Mouse (Mus musculus) kidney, adult 2 months (tissue): ENCODE measurements around the gene Cpsf3. TPM values are rescaled to one million over a fixed set of nuclear protein-coding genes. Genes with fewer than 3 reads are reported as not detected.
A peak's percentile ranks its signal among the peaks of the same experiment; 100 is the strongest.

ENCODE experiments used
- DNase-seq: peaks from one replicate; pipeline ENCODE4 v3.0.0; 2021
- H3K27ac ChIP-seq: fragments of 200-500 bp; 2 replicates; pipeline ENCODE4 v1.5.1; 2012; ENCODE audit warnings: low read depth, low read length, control low read depth, inconsistent platforms; ENCODE audit not compliant: insufficient read depth
- H3K27me3 ChIP-seq: fragments of 200-500 bp; replicated peaks from 2 replicates; pipeline ENCODE4 v1.6.1; 2012; ENCODE audit warnings: mild to moderate bottlenecking, moderate library complexity, low read length, inconsistent platforms; ENCODE audit not compliant: control insufficient read depth, insufficient read depth
- H3K36me3 ChIP-seq: fragments of 200-500 bp; 2 replicates; pipeline ENCODE4 v1.6.1; 2012; ENCODE audit warnings: mild to moderate bottlenecking, moderate library complexity, low read length, inconsistent platforms; ENCODE audit not compliant: control insufficient read depth, insufficient read depth
- H3K4me1 ChIP-seq: fragments of 200-500 bp; 2 replicates; pipeline ENCODE4 v1.6.1; 2011; ENCODE audit warnings: low read length; ENCODE audit not compliant: control insufficient read depth, insufficient read depth
- H3K4me3 ChIP-seq: fragments of 200-500 bp; 2 replicates; pipeline ENCODE4 v1.5.1; 2011; ENCODE audit warnings: mild to moderate bottlenecking, low read depth, low read length, control low read depth; ENCODE audit not compliant: insufficient read depth
- CTCF ChIP-seq: fragments of 200-500 bp; conservative IDR thresholded peaks from 2 replicates; pipeline ENCODE4 v1.5.1; 2011; ENCODE audit warnings: low read depth, mild to moderate bottlenecking, control low read depth, low read length, moderate library complexity, mixed read lengths; ENCODE audit not compliant: insufficient read depth, insufficient read length
- POLR2A ChIP-seq: fragments of 200-500 bp; IDR thresholded peaks from one replicate; pipeline ENCODE4 v1.6.1; 2011; ENCODE audit warnings: low read depth, low read length, control low read depth
- WGBS: fragments of 180-500 bp; shearing (Covaris S2); methylation state at CpG from one replicate; pipeline ENCODE4 v1.1.7; 2018; 5-methylcytosine and 5-hydroxymethylcytosine counted together
- polyA plus RNA-seq: library from polyadenylated mRNA; depleted of rRNA; stranded (reverse); fragments of >200 nt; gene quantifications from 2 replicates; pipeline ENCODE4 v1.2.3, GENCODE M21; 2012

Cpsf3 gene
- polyA plus RNA-seq, 1 experiment = 32.1 TPM

DNA sequence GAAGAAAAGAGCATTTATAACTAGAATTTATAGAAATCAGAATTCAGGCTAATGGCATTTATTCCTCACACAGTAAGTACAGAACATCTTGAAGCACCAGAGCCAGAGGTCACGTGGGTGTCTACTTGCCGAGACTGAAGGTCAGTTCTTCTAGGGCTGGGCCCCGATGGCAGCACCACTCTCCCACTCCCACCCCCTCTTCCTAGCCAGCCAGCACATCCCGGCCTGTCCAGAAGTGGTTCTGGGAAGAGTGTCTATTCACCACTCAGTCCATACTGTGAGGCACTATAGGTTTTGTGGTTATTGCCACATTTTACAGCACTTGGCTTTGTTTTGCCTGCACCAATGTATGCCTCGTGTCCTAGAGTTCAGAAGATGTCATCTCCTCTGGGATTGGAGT, 38.9 kb downstream of the Cpsf3 start:
- peaks cover 4% of the 10 kb centered on the region; the same call in 1 of the 2 replicates for H3K36me3 ChIP-seq
- H3K4me3 ChIP-seq = no peak overlapping the region
- 55% methylated on average over 5 of the region's 5 CpGs for WGBS
- no peak overlapping the region for H3K27ac ChIP-seq
- TF ChIP-seq CTCF (no peak), POLR2A (no peak)
- H3K27me3 ChIP-seq = no peaks in the 10 kb centered on the region
- peaks cover 14% of the 10 kb centered on the region for H3K4me1 ChIP-seq
- DNase-seq = peak; percentile 46

DNA sequence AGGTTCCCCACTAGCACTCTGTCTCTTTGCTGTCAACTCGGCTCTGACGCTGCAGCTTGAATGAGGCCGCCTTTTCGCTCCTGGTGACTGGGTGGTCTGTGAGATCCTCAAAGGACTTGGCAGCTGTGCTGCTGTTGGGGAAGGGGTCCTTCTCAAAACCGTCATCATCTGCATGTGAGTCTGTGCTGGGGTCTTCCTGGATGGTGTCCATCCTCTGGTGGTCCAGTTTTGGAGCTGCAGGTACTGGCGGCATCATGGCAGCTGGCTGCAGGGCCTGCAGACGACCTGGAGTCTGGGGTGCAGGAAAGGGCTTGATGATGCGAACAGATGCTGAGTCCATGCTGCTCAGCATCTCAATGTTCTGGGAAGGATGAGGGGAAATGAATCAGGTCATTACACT, 40.1 kb downstream of the Cpsf3 start:
- H3K4me3 ChIP-seq = no peak overlapping the region
- peaks cover 3% of the 10 kb centered on the region; the same call in 1 of the 2 replicates for H3K36me3 ChIP-seq
- WGBS = 93% methylated on average over 8 of the region's 8 CpGs
- DNase-seq = no peak
- no peak for TF ChIP-seq POLR2A
- TF ChIP-seq CTCF = no peak
- H3K4me1 ChIP-seq = peaks cover 8% of the 10 kb centered on the region
- no peaks in the 10 kb centered on the region for H3K27me3 ChIP-seq
- H3K27ac ChIP-seq = no peak overlapping the region

DNA sequence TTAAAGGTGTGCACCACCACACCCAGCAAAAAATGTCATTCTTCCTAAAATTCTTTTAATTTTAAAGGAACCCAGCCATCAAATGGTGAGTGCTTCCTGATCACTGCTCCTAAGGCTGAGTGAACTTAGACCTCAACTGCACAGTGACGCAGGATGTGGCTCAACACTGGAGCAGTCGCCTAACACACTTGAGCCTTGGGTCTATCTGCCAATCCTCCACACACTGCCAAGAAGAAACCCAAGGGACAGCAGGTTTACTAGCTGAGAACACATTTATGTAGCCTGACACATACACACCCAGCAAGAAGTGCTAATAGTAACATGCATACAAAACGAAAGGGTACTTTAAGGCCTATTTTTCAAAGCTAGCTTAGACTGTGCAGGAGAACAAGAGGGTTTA, 41.1 kb downstream of the Cpsf3 start:
- Histone ChIP-seq H3K27ac (no peak overlapping the region), H3K27me3 (no peaks in the 10 kb centered on the region), H3K4me3 (no peak overlapping the region), H3K36me3 (peaks cover 3% of the 10 kb centered on the region; the same call in 1 of the 2 replicates), H3K4me1 (no peaks in the 10 kb centered on the region)
- WGBS = 84% methylated on average over 3 of the region's 3 CpGs
- TF ChIP-seq POLR2A = no peak
- no peak for DNase-seq

GRCm38 (mm10) chr12:21329661-21330400, 44.6 kb downstream of the Cpsf3 start:
- DNase-seq = no peak

DNA sequence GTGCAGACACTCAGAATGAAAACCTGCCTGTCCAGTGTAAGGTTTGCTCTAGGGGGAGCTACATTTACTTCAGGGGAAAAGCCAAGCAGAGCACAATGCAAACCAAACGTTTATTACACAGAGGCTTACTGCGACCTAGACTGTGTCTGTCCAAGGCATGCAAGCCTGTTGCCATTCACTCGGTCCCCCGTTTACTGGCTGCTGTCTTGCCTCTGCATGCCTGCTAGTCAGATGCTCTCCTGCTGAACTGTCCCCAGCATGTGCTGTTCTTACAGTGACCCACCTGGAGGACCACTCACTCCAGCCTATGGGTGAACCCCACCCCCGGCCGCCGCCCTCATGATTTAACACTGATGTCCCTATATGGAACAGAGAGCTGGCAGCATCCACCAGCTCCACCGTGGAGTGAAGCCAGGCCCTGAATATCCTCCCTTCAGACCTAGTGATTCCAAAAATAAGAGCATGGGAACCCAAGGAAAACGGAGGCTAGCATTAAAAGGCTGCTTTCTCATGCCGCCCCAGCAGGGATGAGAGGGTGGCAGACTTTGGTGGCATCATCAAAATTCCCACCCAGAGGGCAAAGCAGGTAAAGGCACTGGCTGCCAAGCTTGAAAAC, 45.9 kb downstream of the Cpsf3 start:
- Histone ChIP-seq H3K27me3 (no peaks in the 10 kb centered on the region), H3K4me3 (no peak overlapping the region), H3K4me1 (no peaks in the 10 kb centered on the region), H3K36me3 (no peaks in the 10 kb centered on the region), H3K27ac (no peak overlapping the region)
- 76% methylated on average over 10 of the region's 10 CpGs for WGBS
- no peak for DNase-seq
- no peak for TF ChIP-seq CTCF
- no peak for TF ChIP-seq POLR2A

More at GRCm38 (mm10) chr12:21329661-21330400, 44.6 kb downstream of the Cpsf3 start:
- WGBS = 88% methylated on average over 9 of the region's 9 CpGs
- Histone ChIP-seq H3K27ac (no peak overlapping the region), H3K36me3 (no peaks in the 10 kb centered on the region; the same call in 1 of the 2 replicates), H3K4me3 (no peak overlapping the region), H3K4me1 (no peaks in the 10 kb centered on the region), H3K27me3 (no peaks in the 10 kb centered on the region)
- TF ChIP-seq POLR2A (no peak), CTCF (no peak)

DNA sequence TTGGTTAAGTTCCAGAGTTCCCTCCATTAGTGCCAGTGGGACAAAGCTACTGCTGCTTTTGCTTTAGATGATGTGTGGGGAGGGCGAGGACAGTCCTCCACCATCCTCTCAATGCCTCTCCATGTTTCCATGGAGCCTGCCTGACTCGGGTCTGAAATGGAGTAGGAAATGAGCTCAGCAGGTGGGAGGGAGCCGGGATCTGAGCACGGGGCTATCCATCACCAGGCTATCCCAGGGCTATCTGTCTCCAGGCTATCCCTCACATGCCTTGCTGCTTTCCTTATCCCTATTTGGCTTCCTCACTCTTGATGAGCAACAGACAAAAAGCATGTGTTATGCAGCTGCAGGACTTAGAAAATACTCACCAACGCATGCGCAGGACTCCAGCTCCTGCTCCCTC, 46.5 kb downstream of the Cpsf3 start:
- DNase-seq = no peak
- H3K4me1 ChIP-seq = no peaks in the 10 kb centered on the region
- H3K4me3 ChIP-seq = no peak overlapping the region
- H3K27ac ChIP-seq = no peak overlapping the region
- no peak for TF ChIP-seq POLR2A
- H3K27me3 ChIP-seq = no peaks in the 10 kb centered on the region
- WGBS = 84% methylated on average over 6 of the region's 6 CpGs
- no peaks in the 10 kb centered on the region for H3K36me3 ChIP-seq

GRCm38 (mm10) chr12:21333021-21333420, 47.8 kb downstream of the Cpsf3 start:
- no peaks in the 10 kb centered on the region for H3K4me1 ChIP-seq
- H3K27ac ChIP-seq = no peak overlapping the region
- no peak for DNase-seq
- no peak overlapping the region for H3K4me3 ChIP-seq
- H3K36me3 ChIP-seq = no peaks in the 10 kb centered on the region
- H3K27me3 ChIP-seq = no peaks in the 10 kb centered on the region
- WGBS = 84% methylated on average over 7 of the region's 7 CpGs
- TF ChIP-seq POLR2A (no peak), CTCF (no peak)
